ENCODE assay signal across 1 mouse cellular context in the genomic region with DNA sequence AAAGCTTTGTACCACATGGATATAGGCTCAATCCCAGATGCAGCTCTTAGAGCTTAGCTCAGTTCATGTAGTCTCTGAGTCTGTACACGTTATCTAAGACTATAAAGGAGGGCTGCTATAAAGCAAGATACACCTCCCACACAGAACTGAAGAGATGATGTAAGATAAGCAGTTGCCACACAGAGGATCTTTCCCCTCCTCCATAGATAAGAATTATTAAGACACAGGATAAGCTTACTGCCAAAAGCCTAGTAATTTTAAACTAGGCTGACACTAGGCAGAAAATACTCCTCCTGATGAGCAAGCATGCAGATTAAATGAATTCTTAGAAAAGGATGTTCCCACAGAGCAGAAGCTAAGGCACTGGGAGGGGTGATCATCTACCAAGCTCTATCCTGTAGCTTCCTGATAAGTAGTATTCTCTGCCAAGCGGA.
TF ChIP-seq lines count a peak whose summit lies in the region.

No protein-coding gene starts in this region.

TF ChIP-seq in MEL, 35 proteins besides CTCF, POLR2A, EP300 and RAD21 (continued from another document):
- TF ChIP-seq MAZ (IDR thresholded peaks at IDR 0.05; ENCODE audit: low read depth, low read length) (no peak), ZC3H11A (IDR thresholded peaks at IDR 0.05; ENCODE audit: low read depth, low read length) (0 out of 2 replicates have a peak, but pooled peaks have one; percentile 29), SMC3 (IDR thresholded peaks at IDR 0.05; ENCODE audit: low read depth, low read length) (peak; percentile 25; the same call in 1 of the 2 replicates)
